9 mouse cellular contexts compared by ENCODE assay signal in genomic region chr4:40908261-40908969, GRCm38 (mm10). TPM values are rescaled to one million over a fixed set of nuclear protein-coding genes. Genes with fewer than 3 reads are reported as not detected.
A peak's percentile ranks its signal among the peaks of the same experiment; 100 is the strongest.
DNase-seq lines count a peak whose midpoint lies in the region; ATAC-seq and TF ChIP-seq lines count a peak whose summit lies in the region.
"Had no signal": no experiment of that assay in that cellular context is flagged by ENCODE, and none has a peak within 500 bp of the region (broad histone marks: within the 10 kb centered on the region; RNA-seq: fewer than 3 reads in every experiment).

No protein-coding gene starts in this region.

- whole genome bisulfite sequencing in kidney, embryonic 15.5 days, result 41% methylated on average over 20 of the region's 20 CpGs
- WGBS in hindbrain, embryonic 13.5 days, result 52% methylated on average over 20 of the region's 20 CpGs

- DNase-seq in heart, adult 8-10 months (ENCODE audit: low spot score), result peak; percentile 14
- DNase-seq in heart, adult 11 months, result no peak
- peak; percentile 64 for DNase-seq in brain, embryonic 14.5 days (ENCODE audit: low read depth)
- peak; percentile 79 for DNase-seq in lung, postnatal 36 days
- no peak for DNase-seq in frontal cortex, postnatal 10 days (ENCODE audit: low spot score in 2 of 2)

- ATAC-seq in kidney, embryonic 15.5 days (replicated peaks; ENCODE audit: low FRiP score), result peak; percentile 66
- no peak for ATAC-seq in frontal cortex, adult (ENCODE audit: low TSS enrichment)
- ATAC-seq in hindbrain, embryonic 13.5 days (ENCODE audit: low FRiP score), result no peak

- H3K4me1 ChIP-seq in kidney, embryonic 15.5 days, result peaks cover 7% of the 10 kb centered on the region
- H3K4me1 ChIP-seq in hindbrain, embryonic 13.5 days (replicated peaks), result peaks cover 5% of the 10 kb centered on the region; the same call in 1 of the 2 replicates

- peak overlapping the region; percentile 26 for H3K4me3 ChIP-seq in kidney, embryonic 15.5 days (replicated peaks)
- H3K4me3 ChIP-seq in hindbrain, embryonic 13.5 days, result no peak overlapping the region

- peak overlapping the region; percentile 91 for H3K27ac ChIP-seq in kidney, embryonic 15.5 days
- no peak overlapping the region for H3K27ac ChIP-seq in hindbrain, embryonic 13.5 days

- H3K36me3 ChIP-seq in kidney, embryonic 15.5 days, result no peaks in the 10 kb centered on the region
- no peaks in the 10 kb centered on the region for H3K36me3 ChIP-seq in hindbrain, embryonic 13.5 days

- H3K9me3 ChIP-seq in kidney, embryonic 15.5 days (replicated peaks), result no peaks in the 10 kb centered on the region
- no peaks in the 10 kb centered on the region for H3K9me3 ChIP-seq in hindbrain, embryonic 13.5 days

- H3K27me3 ChIP-seq in kidney, embryonic 15.5 days, result no peaks in the 10 kb centered on the region
- H3K27me3 ChIP-seq in hindbrain, embryonic 13.5 days, result no peaks in the 10 kb centered on the region

- peak overlapping the region; percentile 46 for H3K4me2 ChIP-seq in kidney, embryonic 15.5 days
- H3K4me2 ChIP-seq in hindbrain, embryonic 13.5 days, result no peak overlapping the region

- TF ChIP-seq POLR2A in brain, embryonic 14.5 days (IDR thresholded peaks at IDR 0.05; ENCODE audit: borderline replicate concordance, extremely low read depth, insufficient read depth, insufficient read length, poor library complexity, severe bottlenecking), result no peak

- H3K9ac ChIP-seq in kidney, embryonic 15.5 days, result 0 out of 2 replicates have a peak overlapping the region, but pooled peaks have one; percentile 5
- H3K9ac ChIP-seq in hindbrain, embryonic 13.5 days, result no peak overlapping the region

- no peak for TF ChIP-seq CTCF in brain, embryonic 14.5 days (IDR thresholded peaks at IDR 0.05; ENCODE audit: borderline replicate concordance, extremely low read depth, insufficient read depth, insufficient read length)

RNA-seq across cellular contexts. Expression of gene Spink4, which starts 11.4 kb away (rescaled TPM):
- 1 to 10 TPM in 1 of 4 experiments, under 1 TPM in 2, not detected in 1; 0.82 to 1.3 (median 0.94) TPM for total RNA-seq in heart, adult 8-10 months (2022)
- 0.59 and 0.68 TPM in 2 replicates for polyA plus RNA-seq in brain, embryonic 14.5 days (2012; rRNA removed)
- polyA plus RNA-seq in kidney, embryonic 15.5 days (2015; fragmentation: Nextera tagmentation; extraction: Ambion mirVana), result 1.1 and 31.9 TPM in 2 replicates
- not detected in 2 replicates for polyA plus RNA-seq in hindbrain, embryonic 13.5 days (2015; fragmentation: Nextera tagmentation; extraction: Ambion mirVana)
- polyA plus RNA-seq: spleen, adult 2 months had no signal

RNA-seq across cellular contexts. Expression of gene Bag1, which starts 39.7 kb away (rescaled TPM):
- 100 to 1,000 TPM; 252 to 291 (median 269) TPM for total RNA-seq in heart, adult 8-10 months (2022)
- 97.9 and 117 TPM in 2 replicates for polyA plus RNA-seq in brain, embryonic 14.5 days (2012; rRNA removed)
- 218 and 220 TPM in 2 replicates for polyA plus RNA-seq in kidney, embryonic 15.5 days (2015; fragmentation: Nextera tagmentation; extraction: Ambion mirVana)
- 201 and 205 TPM in 2 replicates for polyA plus RNA-seq in hindbrain, embryonic 13.5 days (2015; fragmentation: Nextera tagmentation; extraction: Ambion mirVana)

RNA-seq across cellular contexts. Expression of gene Chmp5, which starts 39.8 kb away (rescaled TPM):
- total RNA-seq in heart, adult 8-10 months (2022), result 10 to 100 TPM; 32.2 to 39.2 (median 37.1) TPM
- polyA plus RNA-seq in brain, embryonic 14.5 days (2012; rRNA removed), result 94.0 and 97.4 TPM in 2 replicates
- 114 and 121 TPM in 2 replicates for polyA plus RNA-seq in kidney, embryonic 15.5 days (2015; fragmentation: Nextera tagmentation; extraction: Ambion mirVana)
- 174 and 178 TPM in 2 replicates for polyA plus RNA-seq in hindbrain, embryonic 13.5 days (2015; fragmentation: Nextera tagmentation; extraction: Ambion mirVana)

RNA-seq across cellular contexts. Expression of gene B4galt1, which starts 54.6 kb away (rescaled TPM):
- 10 to 100 TPM; 53.9 to 60.3 (median 57.4) TPM for total RNA-seq in heart, adult 8-10 months (2022)
- 6.9 and 9.2 TPM in 2 replicates for polyA plus RNA-seq in brain, embryonic 14.5 days (2012; rRNA removed)
- 46.3 and 46.4 TPM in 2 replicates for polyA plus RNA-seq in kidney, embryonic 15.5 days (2015; fragmentation: Nextera tagmentation; extraction: Ambion mirVana)
- 9.0 and 9.6 TPM in 2 replicates for polyA plus RNA-seq in hindbrain, embryonic 13.5 days (2015; fragmentation: Nextera tagmentation; extraction: Ambion mirVana)

Comparison
In these comparisons a context has a peak if more than half of its experiments do, and no peak if none do; other contexts are left out.
1. DNase-seq: peak in heart, adult 8-10 months (single experiment), brain, embryonic 14.5 days (single experiment) and lung, postnatal 36 days (single experiment); none in heart, adult 11 months (single experiment) and frontal cortex, postnatal 10 days (0 of 2).